Mouse (Mus musculus) ES-Bruce4 (cell line): Measurements from ENCODE around the gene Vps39. TPM values are rescaled to one million over a fixed set of nuclear protein-coding genes. Genes with fewer than 3 reads are reported as not detected.

ENCODE experiments used
- H3K27ac ChIP-seq: 2 replicates; pipeline ENCODE4 v1.5.1; 2012; ENCODE audit warnings: low read length, inconsistent platforms; ENCODE audit not compliant: insufficient read depth
- H3K27me3 ChIP-seq: 2 replicates; pipeline ENCODE4 v1.6.1; 2012; ENCODE audit warnings: mild to moderate bottlenecking, low read length, inconsistent platforms; ENCODE audit not compliant: control insufficient read depth, poor library complexity, insufficient read depth, severe bottlenecking
- H3K36me3 ChIP-seq: 2 replicates; pipeline ENCODE4 v1.6.1; 2012; ENCODE audit warnings: inconsistent platforms, mild to moderate bottlenecking, low read length, moderate library complexity; ENCODE audit not compliant: control insufficient read depth, poor library complexity, insufficient read depth, severe bottlenecking
- H3K4me1 ChIP-seq: one replicate; pipeline ENCODE4 v1.8.1; 2011; ENCODE audit warnings: low read length; ENCODE audit not compliant: control insufficient read depth, insufficient read depth
- H3K4me3 ChIP-seq: 2 replicates; pipeline ENCODE4 v1.5.1; 2011; ENCODE audit warnings: low read depth, mild to moderate bottlenecking, low read length
- H3K9ac ChIP-seq: 2 replicates; pipeline ENCODE4 v1.6.1; 2012; ENCODE audit warnings: low read depth, mild to moderate bottlenecking, inconsistent platforms; ENCODE audit not compliant: poor library complexity, severe bottlenecking
- H3K9me3 ChIP-seq: replicated peaks from 2 replicates; pipeline ENCODE4 v1.6.1; 2012; ENCODE audit warnings: mild to moderate bottlenecking, low read length, inconsistent platforms; ENCODE audit not compliant: control insufficient read depth, poor library complexity, insufficient read depth, severe bottlenecking
- CTCF ChIP-seq: IDR thresholded peaks from one replicate; pipeline ENCODE4 v1.8.1; 2011; ENCODE audit warnings: low read depth, low read length
- EP300 ChIP-seq: IDR thresholded peaks from 2 replicates; pipeline ENCODE4 v1.6.1; 2011; ENCODE audit warnings: low read depth, low read length; ENCODE audit not compliant: insufficient read depth
- POLR2A ChIP-seq: IDR thresholded peaks from one replicate; pipeline ENCODE4 v1.8.1; 2011; ENCODE audit warnings: low read length; ENCODE audit not compliant: insufficient read depth
- polyA plus RNA-seq: library from polyadenylated mRNA; stranded (reverse); fragments of >200 nt; gene quantifications from 2 replicates; pipeline ENCODE4 v1.2.4, GENCODE M21; 2011; ENCODE audit warnings: low read depth; ENCODE audit not compliant: missing spikeins, insufficient read depth, insufficient read length

Gene Vps39
- polyA plus RNA-seq, 1 experiment, result 32.5 TPM

- no peak for TF ChIP-seq POLR2A
- no peak for TF ChIP-seq CTCF
- TF ChIP-seq EP300, result no peak
- H3K4me3 ChIP-seq, result no peak overlapping the region
- no peaks in the 10 kb centered on the region for H3K9me3 ChIP-seq
- no peaks in the 10 kb centered on the region for H3K27me3 ChIP-seq
- H3K27ac ChIP-seq, result no peak overlapping the region
- no peaks in the 10 kb centered on the region for H3K4me1 ChIP-seq
- H3K36me3 ChIP-seq, result peaks cover 4% of the 10 kb centered on the region; the same call in 1 of the 2 replicates
- no peak overlapping the region for H3K9ac ChIP-seq
These were observed 4.8 kb downstream of the Vps39 start for GRCm38 (mm10) chr2:120348120-120348519.

DNA sequence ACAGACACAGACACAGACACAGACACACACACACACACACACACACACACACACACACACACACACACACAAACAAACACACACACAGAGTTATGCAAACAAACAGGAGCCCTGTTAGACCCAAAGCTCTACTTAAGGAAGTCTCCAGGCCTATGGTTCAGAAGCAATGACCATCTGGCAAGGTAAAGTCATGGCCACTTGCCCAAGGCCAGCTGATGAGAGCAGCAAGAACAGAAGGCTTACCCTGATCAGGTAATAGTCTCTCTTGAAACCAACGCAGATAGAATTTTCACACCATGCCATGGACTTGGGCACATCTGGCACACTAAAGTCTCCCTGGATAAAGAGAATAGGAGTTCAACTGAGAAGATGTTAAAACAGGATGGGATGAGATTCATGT, 11.2 kb downstream of the Vps39 start:
- Histone ChIP-seq H3K9me3 (no peaks in the 10 kb centered on the region), H3K4me3 (no peak overlapping the region), H3K36me3 (peaks cover 4% of the 10 kb centered on the region; the same call in 1 of the 2 replicates), H3K4me1 (no peaks in the 10 kb centered on the region), H3K9ac (no peak overlapping the region), H3K27ac (no peak overlapping the region), H3K27me3 (no peaks in the 10 kb centered on the region)
- TF ChIP-seq POLR2A (no peak), CTCF (no peak)

DNA sequence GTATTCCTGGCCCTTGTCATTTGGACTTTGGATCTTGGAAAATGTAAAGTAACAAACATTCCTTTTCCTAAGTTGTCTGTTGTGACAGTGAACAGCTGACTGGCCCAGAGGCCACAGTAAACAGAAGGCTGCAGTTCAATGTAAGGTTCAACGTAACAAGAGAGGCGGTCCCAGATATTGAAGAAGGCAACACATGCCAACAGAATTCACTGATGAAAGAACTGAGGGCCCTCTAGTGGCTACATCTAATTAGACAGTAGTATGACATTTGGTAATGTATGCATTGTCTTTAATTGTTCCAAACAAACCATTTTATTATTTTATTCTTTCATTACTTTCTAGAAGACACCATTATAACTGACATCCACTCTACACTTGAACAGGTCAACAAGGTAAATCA, 15.1 kb downstream of the Vps39 start:
- Histone ChIP-seq H3K4me3 (no peak overlapping the region), H3K27ac (no peak overlapping the region), H3K27me3 (no peaks in the 10 kb centered on the region), H3K4me1 (no peaks in the 10 kb centered on the region), H3K36me3 (no peaks in the 10 kb centered on the region; the same call in none of the 2 replicates), H3K9ac (no peak overlapping the region), H3K9me3 (no peaks in the 10 kb centered on the region)
- TF ChIP-seq CTCF (no peak), EP300 (no peak)

DNA sequence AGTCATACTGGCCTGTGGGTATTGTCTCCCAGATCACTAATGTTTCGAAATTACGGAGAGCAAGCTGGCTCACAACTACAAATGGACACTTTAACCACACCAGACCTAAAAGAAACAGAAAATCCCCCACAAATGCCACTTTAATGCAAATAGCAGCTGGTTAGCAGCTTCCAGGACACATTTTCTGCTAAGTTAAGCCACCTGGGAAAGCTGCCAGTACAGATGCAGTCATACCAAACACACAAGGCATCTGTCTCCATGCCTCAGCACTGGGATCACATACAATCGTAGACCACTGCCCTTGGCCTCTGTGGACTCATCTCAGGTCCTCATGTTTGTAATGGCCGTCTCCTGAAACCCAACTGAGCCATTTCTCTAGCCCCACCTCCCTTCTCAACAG, 21.4 kb downstream of the Vps39 start:
- no peak overlapping the region for H3K27ac ChIP-seq
- no peak for TF ChIP-seq EP300
- TF ChIP-seq POLR2A, result no peak
- TF ChIP-seq CTCF, result no peak
- no peak overlapping the region for H3K9ac ChIP-seq
- H3K36me3 ChIP-seq, result peaks cover 4% of the 10 kb centered on the region; the same call in 1 of the 2 replicates
- no peaks in the 10 kb centered on the region for H3K9me3 ChIP-seq
- no peak overlapping the region for H3K4me3 ChIP-seq
- no peaks in the 10 kb centered on the region for H3K27me3 ChIP-seq
- no peaks in the 10 kb centered on the region for H3K4me1 ChIP-seq

- TF ChIP-seq POLR2A, result no peak
- Histone ChIP-seq H3K27me3 (no peaks in the 10 kb centered on the region), H3K9ac (no peak overlapping the region), H3K27ac (no peak overlapping the region), H3K36me3 (0 out of 2 replicates have a peak, but pooled peaks cover 4% of the 10 kb centered on the region), H3K4me3 (no peak overlapping the region), H3K4me1 (no peaks in the 10 kb centered on the region), H3K9me3 (no peaks in the 10 kb centered on the region)
These were observed 37.9 kb downstream of the Vps39 start for GRCm38 (mm10) chr2:120315077-120315476.

- TF ChIP-seq CTCF (no peak), EP300 (no peak), POLR2A (no peak)
- no peaks in the 10 kb centered on the region for H3K4me1 ChIP-seq
- H3K27me3 ChIP-seq, result no peaks in the 10 kb centered on the region
- H3K9ac ChIP-seq, result no peak overlapping the region
- no peaks in the 10 kb centered on the region for H3K9me3 ChIP-seq
- H3K4me3 ChIP-seq, result no peak overlapping the region
- H3K36me3 ChIP-seq, result 0 out of 2 replicates have a peak, but pooled peaks cover 4% of the 10 kb centered on the region
- no peak overlapping the region for H3K27ac ChIP-seq
These were observed 38.5 kb downstream of the Vps39 start for GRCm38 (mm10) chr2:120314487-120314886.
